Mouse (Mus musculus) gastrocnemius, postnatal 25 days (tissue): ENCODE measurements around the gene Phlda2. TPM values are rescaled to one million over a fixed set of nuclear protein-coding genes. Genes with fewer than 3 reads are reported as not detected.

Experiments used
- DNase-seq: peaks from one replicate; pipeline ENCODE4 v3.0.0; 2022
- total RNA-seq, 2 experiments: library from RNA; stranded (reverse); gene quantifications; 1 replicate in 1 of 2; 2 replicates in 1 of 2; pipeline ENCODE4 v1.2.3; 2021

The Phlda2 gene
- total RNA-seq, 2 experiments from 2014 or later, result not detected

GRCm38 (mm10) chr7:143461920-143462319 lies 41.0 kb downstream of the Phlda2 start:
- no peak for DNase-seq

GRCm38 (mm10) chr7:143461294-143461870 lies 41.6 kb downstream of the Phlda2 start:
- no peak for DNase-seq

DNA sequence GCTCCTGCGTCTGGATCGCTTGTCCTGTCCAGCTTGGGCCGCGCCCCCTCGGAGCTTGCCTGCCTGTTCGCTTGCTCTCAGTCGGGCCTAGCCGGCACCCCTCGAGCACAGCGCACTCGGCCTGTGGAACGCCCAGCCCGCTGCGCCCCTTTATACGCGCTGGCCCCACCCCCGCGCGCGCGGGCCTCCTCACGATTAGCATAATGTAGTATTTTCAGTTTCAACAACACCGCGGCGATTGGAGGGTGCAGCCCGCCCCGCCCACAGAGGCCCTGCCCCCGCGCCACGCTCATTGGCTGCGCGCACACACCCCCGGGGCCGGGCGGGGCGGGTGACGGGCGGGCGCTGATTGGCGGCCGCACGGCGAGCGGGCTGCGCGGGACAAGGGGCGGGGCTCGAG lies 42.1 kb downstream of the Phlda2 start, which contains the start of gene Cdkn1c:
Cdkn1c (minus strand) TSS at position 177 of the 400 bp plus-strand sequence.
- peak; percentile 94 for DNase-seq

GRCm38 (mm10) chr7:143460217-143460834 lies 42.6 kb downstream of the Phlda2 start:
- DNase-seq, result no peak

DNA sequence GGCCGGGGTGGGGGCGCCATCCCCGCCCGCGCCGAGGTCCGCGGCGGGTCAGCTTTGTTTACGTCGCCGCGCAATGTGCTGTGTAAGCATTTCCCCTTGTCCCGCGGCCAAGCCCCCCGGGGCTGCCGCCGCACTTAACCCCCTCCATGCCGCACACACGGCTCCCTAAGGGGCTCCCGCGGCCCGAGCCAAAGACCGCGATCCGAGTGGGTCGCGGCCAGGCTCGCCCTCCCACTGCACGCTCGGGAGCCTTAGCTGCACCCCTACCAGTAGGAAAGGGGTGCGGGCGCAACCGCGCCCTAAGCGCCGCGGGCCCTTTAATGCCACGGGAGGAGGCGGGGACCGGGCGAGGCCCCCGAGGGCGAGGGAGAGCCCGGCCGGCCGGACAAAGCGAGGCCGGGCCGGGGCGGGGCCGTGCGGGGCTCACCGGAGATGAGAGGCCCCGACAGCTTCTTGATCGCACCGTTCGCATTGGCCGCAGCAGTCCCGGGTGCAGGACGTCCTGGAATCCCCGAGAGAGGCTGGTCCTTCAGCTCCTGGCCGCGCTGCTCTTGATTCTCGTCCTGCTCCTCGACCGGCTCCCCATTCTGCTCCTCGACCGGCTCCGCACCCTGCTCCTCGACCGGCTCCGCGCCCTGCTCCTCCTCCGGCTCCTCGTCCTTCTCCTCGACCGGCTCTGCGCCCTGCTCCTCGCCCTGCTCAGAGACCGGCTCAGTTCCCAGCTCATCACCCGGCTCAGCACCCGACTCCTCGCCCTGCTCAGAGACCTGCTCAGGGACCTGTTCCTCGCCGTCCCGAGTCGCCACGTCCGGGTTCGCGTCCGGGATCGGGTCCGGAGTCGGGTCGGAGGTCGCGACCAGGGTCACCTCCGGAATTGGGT lies 43.4 kb downstream of the Phlda2 start:
- peak; percentile 66 for DNase-seq

DNA sequence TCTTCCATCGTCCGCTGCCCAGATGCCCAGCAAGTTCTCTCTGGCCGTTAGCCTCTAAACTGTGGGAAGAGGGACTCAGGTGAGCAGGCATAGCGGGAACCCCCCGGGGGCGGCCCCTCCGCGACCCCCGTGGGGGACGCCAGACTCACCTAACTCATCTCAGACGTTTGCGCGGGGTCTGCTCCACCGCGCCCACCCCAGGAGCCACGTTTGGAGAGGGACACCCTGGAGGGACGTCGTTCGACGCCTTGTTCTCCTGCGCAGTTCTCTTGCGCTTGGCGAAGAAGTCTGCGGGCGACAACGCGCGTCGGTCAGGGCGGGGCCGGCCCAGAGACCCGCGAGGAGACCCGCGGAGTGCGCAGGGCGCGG lies 44.0 kb downstream of the Phlda2 start:
- no peak for DNase-seq

Other genes with a start within 250 kb of the Phlda2 start
- 100 to 1,000 TPM in 1 of 2 experiments, 10 to 100 TPM in 1; 95.8 to 152 TPM for gene Cdkn1c, start 42.1 kb downstream of the Phlda2 start, total RNA-seq
- under 1 TPM in 1 of 2 experiments, not detected in 1; 0.29 TPM for gene Slc22a18, start 29.4 kb downstream of the Phlda2 start, total RNA-seq
- gene Nap1l4, start 46.0 kb upstream of the Phlda2 start, total RNA-seq, result 100 to 1,000 TPM; 167 to 174 TPM
- gene Cars, start 96.9 kb upstream of the Phlda2 start, total RNA-seq, result 10 to 100 TPM; 32.7 to 32.9 TPM
- under 1 TPM; 0.08 to 0.43 TPM for gene Tnfrsf26, start 125.6 kb upstream of the Phlda2 start, total RNA-seq
- gene Tnfrsf22, start 146.5 kb upstream of the Phlda2 start, total RNA-seq, result 1 to 10 TPM; 1.4 to 1.7 TPM
- gene Tnfrsf23, start 182.7 kb upstream of the Phlda2 start, total RNA-seq, result 1 to 10 TPM; 3.2 to 5.0 TPM